13 mouse cellular contexts compared by ENCODE assay signal in genomic region chr9:110530650-110531049, GRCm38 (mm10). TPM values are rescaled to one million over a fixed set of nuclear protein-coding genes. Genes with fewer than 3 reads are reported as not detected.
DNase-seq lines count a peak whose midpoint lies in the region; ATAC-seq and TF ChIP-seq lines count a peak whose summit lies in the region.
"Had no signal": no experiment of that assay in that cellular context is flagged by ENCODE, and none has a peak within 500 bp of the region (broad histone marks: within the 10 kb centered on the region; RNA-seq: fewer than 3 reads in every experiment).

No protein-coding gene starts in this region.

- H3K4me3 ChIP-seq in midbrain, embryonic 11.5 days (ENCODE audit: low read depth, low read length): no peak overlapping the region
- H3K4me3 ChIP-seq in midbrain, embryonic 16.5 days (ENCODE audit: low read depth, low read length): no peak overlapping the region
- H3K4me3 ChIP-seq in G1E (ENCODE audit: low read depth, low read length) (peak overlapping the region; percentile 13; the same call in 1 of the 2 replicates), myocyte (no peak overlapping the region)
- H3K4me3 ChIP-seq in hindbrain, embryonic 14.5 days (replicated peaks; ENCODE audit: low read length): no peak overlapping the region
- H3K4me3 ChIP-seq in intestine, embryonic 15.5 days (replicated peaks): no peak overlapping the region

- WGBS in midbrain, embryonic 11.5 days: 72% methylated on average over 3 of the region's 3 CpGs
- WGBS in midbrain, embryonic 16.5 days: 68% methylated on average over 3 of the region's 3 CpGs
- 66% methylated on average over 3 of the region's 3 CpGs for WGBS in hindbrain, embryonic 14.5 days
- WGBS in intestine, embryonic 15.5 days: 67% methylated on average over 3 of the region's 3 CpGs

- no peak overlapping the region for H3K27ac ChIP-seq in midbrain, embryonic 11.5 days (ENCODE audit: low read depth, low read length)
- no peak overlapping the region for H3K27ac ChIP-seq in midbrain, embryonic 16.5 days (ENCODE audit: low read length)
- H3K27ac ChIP-seq in hindbrain, embryonic 14.5 days: no peak overlapping the region
- no peak overlapping the region for H3K27ac ChIP-seq in intestine, embryonic 15.5 days

- no peak for TF ChIP-seq POLR2A in myocyte (IDR thresholded peaks at IDR 0.05; ENCODE audit: insufficient read length, low read depth)

- H3K79me2 ChIP-seq in myocyte (ENCODE audit: control insufficient read depth, insufficient read depth): peaks cover 28% of the 10 kb centered on the region

- peak; percentile 78 for DNase-seq in midbrain, embryonic 11.5 days (ENCODE audit: low spot score, missing footprints)
- no peak for DNase-seq in G1E (ENCODE audit: low spot score)
- no peak for DNase-seq in hindbrain, embryonic 14.5 days (ENCODE audit: low spot score)
- no peak for DNase-seq in gastrocnemius, adult 8-10 months (ENCODE audit: low spot score in 2 of 2)
- DNase-seq: adrenal gland, postnatal 25 days; lung, postnatal 10 days; thymus, adult 18-20 months had no signal

- H3K4me2 ChIP-seq in midbrain, embryonic 11.5 days: no peak overlapping the region
- H3K4me2 ChIP-seq in midbrain, embryonic 16.5 days (ENCODE audit: low read length): no peak overlapping the region
- peak overlapping the region; percentile 51; the same call in 1 of the 2 replicates for H3K4me2 ChIP-seq in hindbrain, embryonic 14.5 days (replicated peaks)
- peak overlapping the region; percentile 80 for H3K4me2 ChIP-seq in myocyte (ENCODE audit: low read depth)
- H3K4me2 ChIP-seq in intestine, embryonic 15.5 days (replicated peaks): no peak overlapping the region

- no peaks in the 10 kb centered on the region for H3K9me3 ChIP-seq in midbrain, embryonic 11.5 days (ENCODE audit: control insufficient read depth, low read length)
- H3K9me3 ChIP-seq in midbrain, embryonic 16.5 days (replicated peaks; ENCODE audit: control insufficient read depth, low read length, poor library complexity, severe bottlenecking): no peaks in the 10 kb centered on the region
- no peaks in the 10 kb centered on the region for H3K9me3 ChIP-seq in G1E (replicated peaks)
- H3K9me3 ChIP-seq in hindbrain, embryonic 14.5 days (ENCODE audit: control insufficient read depth, low read length): no peaks in the 10 kb centered on the region
- H3K9me3 ChIP-seq in intestine, embryonic 15.5 days: no peaks in the 10 kb centered on the region
- H3K9me3 ChIP-seq: embryonic facial prominence, embryonic 12.5 days; heart, embryonic 10.5 days had no signal

- no peak overlapping the region for H3ac ChIP-seq in myocyte (ENCODE audit: control insufficient read depth, insufficient read length)

- H3K4me1 ChIP-seq in midbrain, embryonic 11.5 days (ENCODE audit: control insufficient read depth, insufficient read depth, low read length): peaks cover 19% of the 10 kb centered on the region
- H3K4me1 ChIP-seq in midbrain, embryonic 16.5 days (ENCODE audit: control insufficient read depth, insufficient read depth, low read length): peaks cover 28% of the 10 kb centered on the region
- H3K4me1 ChIP-seq in G1E (ENCODE audit: insufficient read depth, low read depth, low read length): peaks cover 55% of the 10 kb centered on the region
- H3K4me1 ChIP-seq in hindbrain, embryonic 14.5 days (replicated peaks; ENCODE audit: control insufficient read depth, insufficient read depth, low read length): peaks cover 26% of the 10 kb centered on the region
- peaks cover 12% of the 10 kb centered on the region; the same call in 1 of the 2 replicates for H3K4me1 ChIP-seq in intestine, embryonic 15.5 days (replicated peaks)

- no peaks in the 10 kb centered on the region for H3K36me3 ChIP-seq in midbrain, embryonic 11.5 days (ENCODE audit: control insufficient read depth, insufficient read depth, low read length)
- H3K36me3 ChIP-seq in midbrain, embryonic 16.5 days (ENCODE audit: control insufficient read depth, insufficient read depth, low read length): no peaks in the 10 kb centered on the region
- H3K36me3 ChIP-seq in G1E (replicated peaks) (peaks cover 16% of the 10 kb centered on the region), myocyte (ENCODE audit: control insufficient read depth, insufficient read depth) (no peaks in the 10 kb centered on the region)
- H3K36me3 ChIP-seq in hindbrain, embryonic 14.5 days (replicated peaks; ENCODE audit: control insufficient read depth, insufficient read depth): no peaks in the 10 kb centered on the region
- H3K36me3 ChIP-seq in intestine, embryonic 15.5 days: no peaks in the 10 kb centered on the region
- H3K36me3 ChIP-seq: embryonic facial prominence, embryonic 12.5 days; heart, embryonic 10.5 days had no signal

- no peak for ATAC-seq in midbrain, embryonic 11.5 days (ENCODE audit: low FRiP score)
- ATAC-seq in midbrain, embryonic 16.5 days: no peak
- no peak for ATAC-seq in G1E (ENCODE audit: extremely low read depth, insufficient number of reproducible peaks, low FRiP score, poor library complexity, severe bottlenecking)
- no peak for ATAC-seq in hindbrain, embryonic 14.5 days (ENCODE audit: low FRiP score)
- ATAC-seq in intestine, embryonic 15.5 days: no peak
- ATAC-seq: forebrain, embryonic 16.5 days had no signal

- TF ChIP-seq CTCF in G1E (IDR thresholded peaks at IDR 0.05; ENCODE audit: low read depth, low read length): no peak

- no peaks in the 10 kb centered on the region for H3K27me3 ChIP-seq in midbrain, embryonic 11.5 days (ENCODE audit: control insufficient read depth, insufficient read depth, low read length)
- H3K27me3 ChIP-seq in midbrain, embryonic 16.5 days (ENCODE audit: control insufficient read depth, insufficient read depth, low read depth, low read length): no peaks in the 10 kb centered on the region
- H3K27me3 ChIP-seq in G1E (ENCODE audit: insufficient read depth, low read length): no peaks in the 10 kb centered on the region
- no peaks in the 10 kb centered on the region for H3K27me3 ChIP-seq in hindbrain, embryonic 14.5 days (ENCODE audit: control insufficient read depth, insufficient read depth, low read length)
- H3K27me3 ChIP-seq in myocyte (ENCODE audit: control insufficient read depth, insufficient read depth, insufficient read length): no peaks in the 10 kb centered on the region
- H3K27me3 ChIP-seq in intestine, embryonic 15.5 days (replicated peaks): no peaks in the 10 kb centered on the region
- H3K27me3 ChIP-seq: embryonic facial prominence, embryonic 12.5 days had no signal

- no peak overlapping the region for H3K9ac ChIP-seq in midbrain, embryonic 11.5 days (ENCODE audit: low read length)
- H3K9ac ChIP-seq in midbrain, embryonic 16.5 days (ENCODE audit: low read depth, low read length): no peak overlapping the region
- peak overlapping the region; percentile 99; the same call in 1 of the 2 replicates for H3K9ac ChIP-seq in hindbrain, embryonic 14.5 days
- H3K9ac ChIP-seq in intestine, embryonic 15.5 days: no peak overlapping the region
- H3K9ac ChIP-seq: embryonic facial prominence, embryonic 12.5 days had no signal

TF ChIP-seq in myocyte, 11 proteins besides CTCF, POLR2A, EP300 and RAD21 (continues in another document):
- TF ChIP-seq POLR2AphosphoS2 (IDR thresholded peaks at IDR 0.05; ENCODE audit: insufficient read length, low read depth): no peak
- no peak for TF ChIP-seq TCF3 (IDR thresholded peaks at IDR 0.05; ENCODE audit: insufficient read length, low read depth)
- TF ChIP-seq MAX (IDR thresholded peaks at IDR 0.05; ENCODE audit: low read depth): no peak
- no peak for TF ChIP-seq REST (IDR thresholded peaks at IDR 0.05; ENCODE audit: insufficient read depth, insufficient read length)
- TF ChIP-seq MYOG (IDR thresholded peaks at IDR 0.05; ENCODE audit: control insufficient read depth in 1 of 3, insufficient read depth in 1 of 3, insufficient read length in 2 of 3, low read depth in 2 of 3): no peak
- TF ChIP-seq TCF12 (IDR thresholded peaks at IDR 0.05; ENCODE audit: insufficient read depth, poor library complexity, severe bottlenecking): no peak
- no peak for TF ChIP-seq SRF (IDR thresholded peaks at IDR 0.05; ENCODE audit: control insufficient read depth, insufficient read length, low read depth)
- no peak for TF ChIP-seq E2F4 (IDR thresholded peaks at IDR 0.05; ENCODE audit: insufficient read depth)
- no peak for TF ChIP-seq USF1 (IDR thresholded peaks at IDR 0.05; ENCODE audit: low read depth)

RNA-seq across cellular contexts. Expression of gene Setd2, which starts 1.7 kb away (rescaled TPM):
- 49.1 and 54.5 TPM in 2 replicates for polyA plus RNA-seq in midbrain, embryonic 11.5 days (2014; fragmentation: Nextera tagmentation; extraction: Ambion mirVana)
- polyA plus RNA-seq in midbrain, embryonic 16.5 days (2015; fragmentation: Nextera tagmentation; extraction: Ambion mirVana): 32.6 and 39.6 TPM in 2 replicates
- total RNA-seq in G1E (2014; fragmentation: Nextera tagmentation): 220 and 221 TPM in 2 replicates
- 154 and 162 TPM in 2 replicates for total RNA-seq in G1E (2017)
- polyA plus RNA-seq in G1E (2012): 9.4 and 20.1 TPM in 2 replicates
- polyA plus RNA-seq in hindbrain, embryonic 14.5 days (2014; fragmentation: Nextera tagmentation; extraction: Ambion mirVana): 48.4 and 49.2 TPM in 2 replicates
- polyA plus RNA-seq in myocyte (2012; fragmentation: generic; extraction: Trizol): 11.6 TPM
- polyA plus RNA-seq in intestine, embryonic 15.5 days (2015; fragmentation: Nextera tagmentation; extraction: Ambion mirVana): 24.7 and 25.3 TPM in 2 replicates
- total RNA-seq in gastrocnemius, adult 8-10 months (2022): 10 to 100 TPM; 19.6 to 27.3 (median 25.4) TPM

RNA-seq across cellular contexts. Expression of gene Kif9, which starts 53.9 kb away (rescaled TPM):
- polyA plus RNA-seq in midbrain, embryonic 11.5 days (2014; fragmentation: Nextera tagmentation; extraction: Ambion mirVana): 0.54 and 1.3 TPM in 2 replicates
- polyA plus RNA-seq in midbrain, embryonic 16.5 days (2015; fragmentation: Nextera tagmentation; extraction: Ambion mirVana): 4.7 and 5.4 TPM in 2 replicates
- 2.1 and 2.9 TPM in 2 replicates for total RNA-seq in G1E (2014; fragmentation: Nextera tagmentation)
- total RNA-seq in G1E (2017): 2.0 and 3.1 TPM in 2 replicates
- 0.10 and 0.14 TPM in 2 replicates for polyA plus RNA-seq in G1E (2012)
- 4.4 and 6.5 TPM in 2 replicates for polyA plus RNA-seq in hindbrain, embryonic 14.5 days (2014; fragmentation: Nextera tagmentation; extraction: Ambion mirVana)
- polyA plus RNA-seq in myocyte (2012; fragmentation: generic; extraction: Trizol): 0.48 TPM
- polyA plus RNA-seq in intestine, embryonic 15.5 days (2015; fragmentation: Nextera tagmentation; extraction: Ambion mirVana): 0.72 and 0.79 TPM in 2 replicates
- under 1 TPM in 1 of 4 experiments, not detected in 3; 0.12 TPM for total RNA-seq in gastrocnemius, adult 8-10 months (2022)

RNA-seq across cellular contexts. Expression of gene Klhl18, which starts 54.2 kb away (rescaled TPM):
- polyA plus RNA-seq in midbrain, embryonic 11.5 days (2014; fragmentation: Nextera tagmentation; extraction: Ambion mirVana): 8.5 and 8.6 TPM in 2 replicates
- 29.1 and 32.2 TPM in 2 replicates for polyA plus RNA-seq in midbrain, embryonic 16.5 days (2015; fragmentation: Nextera tagmentation; extraction: Ambion mirVana)
- total RNA-seq in G1E (2014; fragmentation: Nextera tagmentation) (11.4 and 20.8 TPM in 2 replicates), G1E (2017) (6.3 and 6.5 TPM in 2 replicates)
- polyA plus RNA-seq in G1E (2012) (4.7 and 5.7 TPM in 2 replicates), myocyte (2012; fragmentation: generic; extraction: Trizol) (10.2 TPM)
- 22.6 and 28.6 TPM in 2 replicates for polyA plus RNA-seq in hindbrain, embryonic 14.5 days (2014; fragmentation: Nextera tagmentation; extraction: Ambion mirVana)
- 7.2 and 8.5 TPM in 2 replicates for polyA plus RNA-seq in intestine, embryonic 15.5 days (2015; fragmentation: Nextera tagmentation; extraction: Ambion mirVana)
- 1 to 10 TPM; 5.2 to 7.9 (median 6.6) TPM for total RNA-seq in gastrocnemius, adult 8-10 months (2022)

Comparison
In these comparisons a context has a peak if more than half of its experiments do, and no peak if none do; other contexts are left out.
1. H3K4me2 ChIP-seq: peak in hindbrain, embryonic 14.5 days (single experiment) and myocyte (single experiment); none in midbrain, embryonic 11.5 days (single experiment), midbrain, embryonic 16.5 days (single experiment) and intestine, embryonic 15.5 days (single experiment).